Mouse (Mus musculus): ENCODE results near the gene Trappc11.

Gene Trappc11

DNA sequence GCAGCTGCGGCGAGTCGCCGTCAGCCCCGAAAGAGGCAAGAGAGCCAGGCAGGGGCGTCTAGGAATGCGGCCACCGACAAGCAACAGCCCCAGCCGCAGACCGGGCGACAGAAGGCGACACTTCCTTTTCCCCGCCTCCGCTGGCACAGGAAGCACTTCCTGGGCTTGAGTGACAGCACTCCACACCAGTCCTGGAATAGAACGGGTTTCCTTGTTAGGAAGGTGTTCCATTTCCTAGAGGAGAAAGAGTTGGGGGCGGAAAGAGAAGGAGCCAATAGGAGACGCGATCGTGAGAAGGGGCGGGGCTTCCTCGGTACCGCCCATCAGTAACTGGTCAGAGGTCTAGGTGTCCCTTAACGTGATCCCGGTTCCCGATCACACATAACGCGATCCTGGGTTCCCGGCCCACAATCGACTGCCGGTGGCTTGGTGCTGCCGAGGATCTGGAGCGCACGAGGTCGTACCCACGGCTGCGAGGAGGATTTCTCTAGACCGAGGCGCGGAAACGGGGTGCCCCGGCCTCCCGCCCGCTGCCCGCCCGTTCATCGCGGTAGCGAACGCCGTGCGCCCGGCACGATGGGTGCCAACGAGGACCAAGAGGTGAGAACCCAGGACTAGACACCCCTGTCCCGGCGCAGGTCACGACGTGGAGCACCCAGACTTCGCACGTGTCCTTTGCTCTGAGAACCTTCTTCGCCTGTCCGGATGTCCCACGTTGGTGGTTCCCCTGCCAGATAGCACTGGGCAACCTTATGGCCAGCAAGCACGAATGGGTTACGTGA is at the start of gene Trappc11, which contains the start of gene Rwdd4a:
Gene Trappc11, minus strand, starts transcription at position 127 of the 782 bp plus-strand sequence.
Gene Rwdd4a, plus strand, starts transcription at position 321 of the 782 bp plus-strand sequence.
- peak; percentile 96 for DNase-seq (ENCODE audit: low spot score)

DNA sequence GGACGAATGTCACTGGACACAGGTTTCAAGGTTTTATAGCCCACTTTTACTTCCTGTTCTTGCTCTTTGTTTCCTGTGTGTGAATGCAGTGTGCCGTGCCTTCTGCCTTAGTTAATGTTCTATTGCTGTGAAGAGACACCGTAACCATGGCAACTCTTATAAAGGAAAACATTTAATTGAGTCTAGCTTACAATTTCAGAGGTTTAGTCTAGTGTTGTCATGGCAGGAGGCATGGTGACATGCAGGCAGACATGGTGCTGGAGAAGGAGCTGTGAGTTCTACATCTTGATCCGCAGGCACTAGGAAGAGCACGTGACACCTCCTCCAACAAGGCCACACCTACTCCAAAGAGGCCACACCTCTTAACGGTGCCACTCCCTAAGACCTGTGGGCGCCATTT is 48.2 kb upstream of the Trappc11 start:
- no peak for DNase-seq (ENCODE audit: low spot score)

DNA sequence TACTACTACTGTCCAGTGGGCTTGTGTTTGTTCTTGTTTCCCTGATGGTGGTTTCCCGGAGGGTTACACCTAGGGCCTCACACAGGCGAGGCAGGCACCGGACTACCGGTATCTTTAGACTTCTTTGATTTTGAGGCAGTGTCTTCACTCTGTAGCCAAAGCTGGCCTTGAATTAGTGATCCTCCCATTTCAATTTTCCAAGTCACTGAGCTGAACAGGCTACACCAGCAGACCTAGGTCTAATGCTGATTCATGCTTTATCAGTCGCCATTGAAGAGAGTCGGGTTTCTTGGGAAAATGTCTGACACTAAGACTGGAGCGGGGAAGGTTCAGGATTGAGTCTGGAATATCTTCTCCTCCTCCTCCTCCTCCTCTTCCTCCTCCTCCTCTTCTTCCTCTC is 40.2 kb upstream of the Trappc11 start:
- DNase-seq (ENCODE audit: low spot score): no peak

DNA sequence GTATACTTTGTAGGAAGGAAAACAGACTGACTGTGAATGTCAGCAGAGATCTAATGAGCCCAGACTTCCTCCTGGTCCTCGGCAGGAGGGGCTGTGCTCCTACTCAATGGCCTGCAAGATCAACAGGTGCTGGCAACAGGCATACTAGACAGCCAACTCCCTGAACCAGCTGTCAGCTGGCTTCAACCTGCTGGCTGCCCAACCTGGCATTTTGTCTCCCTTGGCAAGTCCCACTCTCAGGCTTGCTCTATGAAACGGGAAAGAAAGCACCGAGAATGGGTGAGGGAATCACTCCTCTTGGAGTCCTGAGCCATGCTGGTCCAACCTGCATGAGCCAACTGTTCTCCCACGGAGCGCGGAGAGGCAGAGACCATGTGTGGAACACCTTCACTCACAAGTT is 36.9 kb upstream of the Trappc11 start:
- no peak for DNase-seq (ENCODE audit: low spot score)

DNA sequence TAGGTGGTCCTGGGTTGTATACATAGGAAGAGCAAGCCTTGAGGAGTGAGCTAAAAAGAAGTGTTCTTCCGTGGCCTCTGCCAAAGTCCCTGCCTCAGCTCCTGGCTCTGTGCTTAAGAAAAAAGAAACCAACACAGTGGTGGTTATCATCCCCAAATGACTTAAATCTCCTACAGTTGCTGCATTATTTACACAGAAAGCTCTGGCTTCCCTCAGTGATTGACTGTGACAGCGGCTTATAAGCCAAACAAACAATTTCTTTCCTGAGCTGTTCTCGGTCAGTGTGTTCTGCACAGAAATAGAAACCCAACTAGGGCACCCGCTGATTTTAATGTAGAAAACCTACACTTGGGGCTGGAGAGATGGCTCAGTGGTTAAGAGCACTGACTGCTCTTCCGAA is 34.8 kb upstream of the Trappc11 start:
- DNase-seq (ENCODE audit: low spot score): no peak

DNA sequence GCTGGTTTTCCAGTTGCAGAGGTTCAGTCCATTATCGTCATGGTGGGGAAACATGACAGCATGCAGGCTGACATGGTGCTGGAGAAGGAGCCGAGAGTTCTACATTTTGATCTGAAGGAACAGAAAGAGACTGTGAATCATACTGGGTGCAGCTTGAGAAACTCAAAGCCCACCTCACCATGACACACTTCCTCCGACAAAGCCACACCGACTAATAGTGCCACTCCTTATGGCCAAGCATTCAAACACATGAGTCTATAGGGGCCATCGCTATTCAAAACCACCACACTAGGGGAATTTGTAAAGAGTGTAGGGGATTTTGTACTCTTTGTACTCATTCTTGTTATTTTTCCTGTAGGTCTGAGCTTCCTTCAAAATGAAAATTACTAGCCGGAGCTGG is 33.3 kb upstream of the Trappc11 start:
- no peak for DNase-seq (ENCODE audit: low spot score)

DNA sequence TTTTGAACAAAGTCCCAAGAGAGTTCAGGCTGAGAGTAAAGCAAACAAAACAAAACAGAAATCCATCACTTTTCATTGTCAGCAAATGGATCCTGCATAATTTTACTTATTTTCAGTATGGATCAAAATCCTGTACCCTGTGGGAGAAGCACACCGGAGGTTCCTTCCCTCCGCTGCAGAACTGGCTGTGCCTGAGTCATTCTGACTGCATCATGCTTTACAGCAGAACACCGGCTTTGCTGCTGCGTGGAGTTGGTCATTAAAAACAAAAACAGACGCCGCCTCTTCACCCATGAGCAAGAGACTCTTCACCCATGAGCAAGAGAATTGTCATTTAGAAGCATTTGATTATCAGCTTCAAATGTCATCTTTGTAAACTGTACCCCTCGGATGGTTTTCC is 27.5 kb upstream of the Trappc11 start:
- no peak for DNase-seq (ENCODE audit: low spot score)

DNA sequence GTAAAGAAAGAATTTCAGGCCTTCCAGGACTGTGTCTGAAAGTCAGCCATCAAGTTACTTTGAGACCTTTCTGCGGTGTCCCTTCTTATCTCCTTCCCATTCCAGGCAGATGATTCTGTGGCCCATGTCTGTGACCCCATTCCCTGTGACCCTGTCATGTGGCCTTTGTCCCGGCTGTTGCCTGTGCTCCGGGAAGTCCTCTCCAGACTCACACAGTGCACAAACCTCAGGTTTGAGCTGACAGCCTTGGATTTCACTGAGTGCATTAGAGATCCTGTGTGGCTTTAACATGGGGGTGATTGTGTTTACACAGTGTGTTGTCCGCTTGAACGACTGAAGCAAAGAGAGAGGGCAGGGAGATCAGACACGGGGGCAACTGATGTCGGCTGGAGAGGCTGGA is 25.0 kb upstream of the Trappc11 start:
- no peak for DNase-seq (ENCODE audit: low spot score)

DNA sequence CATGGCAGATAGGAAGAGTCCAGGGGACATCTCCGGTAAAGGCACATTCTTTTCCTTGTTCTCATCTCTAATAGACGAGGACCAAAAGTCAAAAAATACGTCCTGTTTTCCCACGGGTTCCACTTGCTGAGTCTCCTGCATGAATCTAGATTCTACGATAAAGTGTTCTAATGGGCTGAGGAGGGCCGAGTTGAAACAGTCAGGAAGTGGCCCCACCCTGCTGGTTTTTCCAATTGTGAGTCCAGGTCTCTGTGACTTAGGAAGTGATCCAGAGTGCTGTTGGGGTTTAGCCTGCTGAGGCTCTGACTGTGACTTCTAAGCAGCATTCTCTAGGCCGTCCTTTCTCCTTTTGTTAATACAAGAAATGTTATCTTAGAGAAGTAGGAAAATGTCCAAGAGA is 23.2 kb upstream of the Trappc11 start:
- no peak for DNase-seq (ENCODE audit: low spot score)

DNA sequence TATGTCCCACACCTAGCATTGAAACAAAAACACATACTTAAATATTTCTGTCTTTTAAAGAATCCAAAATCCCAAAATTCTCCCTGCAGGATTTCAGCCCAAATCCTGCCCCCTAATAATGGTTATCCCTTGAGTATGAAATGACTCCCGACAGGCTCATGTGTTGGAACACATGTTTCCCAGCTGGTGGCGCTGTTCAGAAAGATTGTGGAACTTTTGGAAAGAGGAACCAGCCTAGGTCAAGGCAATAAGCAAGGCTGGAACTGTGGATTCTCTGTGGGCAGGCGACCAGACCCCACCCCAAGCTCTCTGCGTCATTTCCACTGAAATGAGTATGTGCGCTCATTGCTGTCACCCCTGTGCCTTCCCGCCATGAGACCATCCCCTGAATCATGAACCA is 20.3 kb upstream of the Trappc11 start:
- DNase-seq (ENCODE audit: low spot score): no peak

DNA sequence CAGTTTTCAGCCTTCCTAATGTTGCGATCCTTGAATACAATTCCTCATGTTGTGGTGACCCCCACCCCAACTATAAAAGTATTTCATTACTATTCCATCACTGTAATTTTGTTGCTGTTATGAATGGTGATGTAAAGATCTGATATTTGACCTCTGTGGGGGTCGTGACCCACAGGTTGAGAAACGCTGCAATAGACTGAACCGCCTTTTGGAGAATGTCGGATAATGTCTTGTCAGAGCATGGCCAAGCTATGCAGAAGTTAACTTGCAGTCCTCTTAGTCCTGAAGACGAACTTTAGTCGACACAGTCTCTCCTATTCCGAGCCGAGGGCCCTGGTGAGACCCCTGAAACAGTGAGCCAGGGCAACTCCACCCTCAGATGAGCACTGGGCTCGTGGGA is 13.8 kb upstream of the Trappc11 start:
- DNase-seq (ENCODE audit: low spot score): no peak

DNA sequence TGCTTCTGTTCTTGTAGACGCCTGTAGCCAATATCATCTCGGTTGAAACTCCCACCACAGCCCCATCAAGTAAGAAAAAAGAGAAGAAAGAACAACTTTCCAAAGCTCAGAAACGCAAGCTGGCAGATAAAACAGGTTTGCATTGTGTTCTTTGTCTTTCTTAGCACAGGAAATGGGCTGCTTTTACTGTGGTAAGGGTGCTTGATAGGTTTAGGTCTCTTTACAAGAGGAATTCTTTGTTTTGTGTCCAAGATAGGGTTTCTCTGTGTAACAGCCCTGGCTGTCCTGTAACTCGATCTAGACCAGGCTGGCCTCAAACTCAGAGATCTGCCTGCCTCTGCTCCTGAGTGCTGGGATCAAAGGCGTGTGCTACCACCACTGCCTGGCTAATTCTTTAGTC is 10.8 kb upstream of the Trappc11 start:
- no peak for DNase-seq (ENCODE audit: low spot score)

DNA sequence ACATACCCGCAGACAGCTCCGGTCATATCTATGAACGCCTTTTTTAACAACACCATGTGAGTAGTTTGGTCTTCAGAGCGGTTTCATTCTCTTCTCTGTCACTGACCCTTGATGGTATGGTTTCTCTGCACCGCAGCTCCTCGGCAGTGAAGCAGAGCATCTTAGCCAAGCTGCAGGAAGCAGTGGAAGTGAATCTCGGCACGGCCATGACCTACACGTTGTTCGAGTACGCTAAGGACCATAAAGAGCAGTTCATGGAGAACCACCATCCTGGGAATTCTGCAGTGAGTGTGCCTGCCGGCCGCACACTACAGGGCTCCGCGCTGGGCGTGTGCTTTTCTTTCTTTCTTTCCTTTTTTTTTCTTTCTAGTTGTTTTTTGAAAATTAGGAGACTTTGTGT is 9.5 kb upstream of the Trappc11 start:
- DNase-seq (ENCODE audit: low spot score): no peak

DNA sequence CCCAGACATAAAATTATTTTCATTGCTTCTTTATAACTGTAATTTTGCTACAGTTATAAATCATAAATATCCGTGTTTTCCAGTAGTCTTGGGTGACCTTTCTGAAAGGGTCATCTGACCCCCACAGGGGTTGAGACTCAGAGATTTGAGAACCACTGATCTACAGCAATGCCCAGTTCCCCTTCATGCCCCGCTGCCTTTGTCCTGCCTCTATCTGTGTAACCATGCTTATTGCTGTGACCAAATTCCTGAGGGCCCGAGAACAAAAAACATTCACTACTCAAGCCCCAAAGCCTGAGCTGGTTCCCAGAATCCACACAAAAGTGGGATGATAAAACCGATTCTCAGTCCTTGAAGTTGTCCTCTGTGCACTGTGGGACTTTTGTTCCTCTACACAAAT is 5.1 kb upstream of the Trappc11 start:
- DNase-seq (ENCODE audit: low spot score): no peak

DNA sequence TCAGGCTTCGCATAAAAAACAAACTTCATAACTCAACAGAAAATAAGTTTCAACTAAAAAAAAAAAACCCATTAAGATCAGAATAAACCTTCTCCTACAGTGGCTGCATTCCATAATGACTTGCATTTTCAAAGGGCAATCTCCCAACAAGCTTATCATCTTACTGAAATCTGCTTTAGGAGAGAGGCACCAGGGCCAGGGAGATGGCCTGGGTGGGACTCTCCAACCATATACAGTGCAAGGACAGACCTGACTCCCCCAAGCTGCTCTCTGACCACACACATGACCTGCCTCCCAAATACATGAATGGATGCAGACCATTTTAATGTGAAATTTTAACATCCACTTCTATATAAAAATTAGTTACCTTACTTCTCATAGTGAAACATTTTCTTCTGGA is 5.2 kb downstream of the Trappc11 start:
- no peak for DNase-seq (ENCODE audit: low spot score)

DNA sequence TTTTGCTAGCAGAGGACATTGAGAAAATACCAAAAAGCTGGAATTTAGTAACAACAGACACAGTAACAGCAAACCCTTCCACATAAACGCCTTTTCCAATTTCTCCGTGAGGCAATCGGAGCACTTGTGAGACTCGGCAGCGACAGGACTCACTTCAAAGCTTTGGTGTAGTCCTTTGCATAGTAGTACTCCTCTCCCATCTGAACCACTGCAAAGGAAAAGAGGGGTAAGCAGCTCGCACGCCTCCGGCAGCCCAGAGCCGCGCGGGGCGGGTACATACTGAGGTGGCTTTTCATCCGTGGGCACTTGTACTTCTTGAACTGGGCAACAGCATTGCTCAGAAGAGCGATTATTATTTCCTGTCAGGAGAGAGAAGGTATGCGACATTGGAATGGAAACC is 19.7 kb downstream of the Trappc11 start:
- DNase-seq (ENCODE audit: low spot score): no peak

DNA sequence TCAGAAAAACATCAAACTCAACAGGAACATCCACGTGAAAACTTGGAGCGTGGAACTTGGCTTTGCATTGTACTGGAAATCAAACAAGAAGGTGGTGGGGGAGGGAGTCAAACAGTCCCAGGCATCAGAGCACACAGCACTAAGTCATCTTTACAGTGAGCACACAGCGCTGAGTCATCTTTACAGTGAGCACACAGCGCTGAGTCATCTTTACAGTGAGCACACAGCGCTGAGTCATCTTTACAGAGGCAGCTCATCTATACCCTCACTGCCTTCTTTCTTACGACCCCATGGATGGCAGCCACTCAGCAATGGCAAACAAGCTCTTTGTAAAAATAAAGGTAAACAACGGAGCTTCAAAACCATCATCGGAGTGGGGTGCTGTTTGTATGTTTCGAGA is 22.3 kb downstream of the Trappc11 start:
- no peak for DNase-seq (ENCODE audit: low spot score)

DNA sequence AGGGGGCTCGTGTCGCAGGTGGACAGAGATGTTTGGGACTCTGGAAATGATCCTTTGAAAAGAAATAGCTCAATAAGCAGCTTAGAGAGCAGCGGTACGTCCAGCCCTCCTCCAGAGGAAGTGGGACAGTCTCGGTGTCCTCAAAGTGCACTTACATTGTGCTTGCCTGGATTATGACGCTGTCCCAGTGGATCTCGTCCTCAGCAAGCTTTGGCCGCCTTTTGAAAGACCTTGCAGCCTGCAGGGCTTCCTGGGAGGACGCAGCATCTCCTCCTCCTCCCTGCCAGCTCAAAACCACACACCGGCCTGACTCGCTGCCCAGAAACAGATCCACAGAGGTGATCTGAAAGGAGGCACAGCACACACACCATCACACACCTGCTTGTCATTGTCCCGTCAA is 27.8 kb downstream of the Trappc11 start:
- no peak for DNase-seq (ENCODE audit: low spot score)

DNA sequence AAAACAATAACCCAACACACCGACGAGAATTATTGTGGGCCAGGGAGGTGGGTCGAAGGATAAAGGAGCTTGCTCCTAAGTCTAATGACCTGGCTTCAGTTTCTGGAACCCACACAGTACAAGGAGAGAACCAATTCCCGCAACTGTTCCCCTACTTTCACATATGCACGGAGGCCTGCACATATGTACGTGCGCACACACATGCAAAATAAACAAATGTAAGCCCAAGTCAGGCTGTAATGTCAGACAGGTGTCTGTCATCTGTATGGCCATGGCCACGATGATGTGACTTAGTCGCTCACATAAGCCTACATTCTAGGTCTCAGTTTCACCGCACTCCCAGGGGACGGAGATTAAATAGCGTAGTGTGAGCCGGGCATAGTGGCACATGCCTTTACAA is 30.7 kb downstream of the Trappc11 start:
- no peak for DNase-seq (ENCODE audit: low spot score)

DNA sequence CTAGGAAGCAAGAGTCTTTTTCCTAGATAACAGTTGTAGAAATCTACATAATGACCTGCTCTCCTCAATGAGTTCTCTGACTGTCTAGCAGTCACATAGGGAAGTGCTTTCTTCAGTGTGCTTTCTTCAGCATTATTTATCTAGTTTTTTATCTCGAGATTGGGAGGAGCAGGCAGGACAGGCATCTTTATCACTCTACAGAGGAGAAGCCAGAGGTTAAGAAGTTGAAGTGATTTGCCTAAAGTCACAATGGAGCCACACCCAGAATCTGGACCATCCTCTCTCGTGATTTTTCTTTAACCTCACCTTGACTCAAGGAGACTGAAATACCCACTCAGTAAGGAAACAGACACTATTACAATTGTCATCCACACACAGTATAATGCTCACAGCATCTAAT is 31.3 kb downstream of the Trappc11 start:
- DNase-seq (ENCODE audit: low spot score): no peak

DNA sequence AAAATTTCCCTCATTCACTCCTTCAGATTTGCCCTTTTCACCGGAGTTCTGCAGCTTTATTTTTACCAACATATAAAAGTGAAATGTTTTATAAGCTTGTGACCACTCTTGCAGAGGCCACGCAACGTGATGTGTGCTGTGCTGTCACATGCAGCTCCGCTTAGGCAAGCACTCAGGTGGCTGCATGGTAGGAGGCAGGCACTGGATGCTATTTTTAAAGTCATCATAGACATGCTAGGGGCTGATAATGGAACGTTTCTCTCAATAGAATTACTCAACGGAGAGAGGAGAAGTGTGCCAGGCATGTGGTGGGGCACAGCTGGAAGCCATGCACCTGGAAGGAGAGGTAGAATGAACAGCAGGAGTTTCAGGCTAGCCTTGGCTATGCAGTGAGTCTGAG is 37.8 kb downstream of the Trappc11 start:
- no peak for DNase-seq (ENCODE audit: low spot score)

DNA sequence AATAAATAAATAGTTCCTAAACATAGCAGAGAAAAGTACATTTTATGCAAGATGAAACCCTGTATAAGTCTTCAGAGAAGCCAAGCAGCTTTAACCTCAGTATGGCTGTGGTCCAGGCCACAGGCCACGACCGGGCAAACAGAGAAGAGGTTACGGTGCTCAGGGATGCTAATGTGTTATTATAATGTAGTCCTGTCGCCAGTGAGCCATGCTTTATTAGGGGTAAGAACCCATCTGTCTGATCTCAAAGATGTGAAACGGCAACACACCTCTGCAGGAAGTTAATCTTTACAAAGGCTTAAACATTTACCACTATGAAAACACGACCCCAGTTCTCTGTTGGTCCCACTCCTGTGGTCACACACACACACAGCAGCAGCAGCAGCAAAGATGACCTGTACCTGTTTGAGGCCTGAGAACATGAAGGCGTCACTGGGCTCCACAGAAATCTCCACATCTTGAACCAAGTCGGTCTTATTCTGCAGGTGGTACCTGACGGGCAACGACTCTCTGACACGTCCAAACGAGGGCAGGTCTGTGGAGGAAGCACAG is 38.6 kb downstream of the Trappc11 start:
- DNase-seq (ENCODE audit: low spot score): no peak

DNA sequence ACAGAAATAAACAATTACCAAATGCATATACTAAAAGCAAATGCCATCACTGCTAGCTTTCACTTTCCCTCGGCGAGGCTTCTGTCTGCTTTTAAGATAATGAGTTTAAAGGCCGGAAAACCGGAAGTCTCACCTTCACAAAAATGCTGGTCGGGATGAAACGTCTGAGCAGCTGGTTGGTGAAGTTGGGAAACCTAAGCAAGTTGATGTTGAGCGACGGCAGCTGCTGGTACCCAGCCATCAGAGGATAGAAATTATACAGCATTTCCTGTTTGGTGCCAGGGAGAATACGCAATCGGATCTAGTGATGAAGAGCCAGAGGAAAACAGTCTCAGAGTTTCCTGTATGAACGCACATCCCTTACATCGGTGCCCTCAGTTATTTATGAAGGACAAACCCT is 40.2 kb downstream of the Trappc11 start:
- no peak for DNase-seq (ENCODE audit: low spot score)

DNA sequence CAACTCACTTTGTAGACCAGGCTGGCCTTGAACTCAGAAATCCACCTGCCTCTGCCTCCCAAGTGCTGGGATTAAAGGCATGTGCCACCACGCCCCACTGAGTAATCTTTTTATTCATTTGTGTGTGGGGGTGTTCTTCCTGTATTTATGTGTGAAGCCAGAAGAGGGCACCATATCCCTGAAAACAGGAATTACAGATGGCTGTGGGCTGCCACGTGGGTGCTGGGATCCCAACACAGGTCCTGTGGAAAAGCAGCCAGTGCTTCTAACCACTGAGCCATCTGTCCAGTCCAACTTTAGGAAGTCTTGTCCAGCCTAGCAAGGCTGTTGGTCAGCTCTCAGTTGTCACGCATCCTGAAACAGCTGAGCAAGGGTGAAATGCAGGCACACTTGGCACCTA is 46.0 kb downstream of the Trappc11 start:
- no peak for DNase-seq (ENCODE audit: low spot score)
